Mouse (Mus musculus) CH12.LX (cell line): ENCODE results near the gene Rnf144b. TPM values are rescaled to one million over a fixed set of nuclear protein-coding genes. Genes with fewer than 3 reads are reported as not detected.

Experiments
- DNase-seq: peaks from one replicate; pipeline ENCODE4 v3.0.0-alpha.2; 2013; ENCODE audit errors: extremely low read depth
- H3K27ac ChIP-seq: 2 replicates; pipeline ENCODE4 v1.5.1; 2012; ENCODE audit warnings: low read depth, mild to moderate bottlenecking, control low read depth, moderate library complexity; ENCODE audit not compliant: insufficient read depth
- H3K27me3 ChIP-seq: replicated peaks from 2 replicates; pipeline ENCODE3; 2012; ENCODE audit warnings: inconsistent platforms
- H3K36me3 ChIP-seq, 2 experiments: replicated peaks in 1 of 2; 2 replicates each; pipeline versions ENCODE3 to v1.6.1; 2012; ENCODE audit warnings: inconsistent platforms in 1 of 2, low read length in 1 of 2, mild to moderate bottlenecking in 1 of 2, mixed read lengths in 1 of 2, moderate library complexity in 1 of 2; ENCODE audit not compliant: control insufficient read depth in 1 of 2, insufficient read depth in 1 of 2
- H3K4me1 ChIP-seq, 2 experiments: 2 replicates each; pipeline ENCODE4 v1.6.1; 2012; ENCODE audit warnings: inconsistent platforms in 1 of 2, moderate library complexity in 1 of 2; ENCODE audit not compliant: insufficient read depth in 2 of 2, control insufficient read depth in 1 of 2
- H3K4me2 ChIP-seq: 2 replicates; pipeline ENCODE4 v1.6.1; 2012; ENCODE audit warnings: low read depth, mild to moderate bottlenecking, control low read depth; ENCODE audit not compliant: poor library complexity, insufficient read depth, severe bottlenecking
- H3K4me3 ChIP-seq, 3 experiments: fragments of 150-350 bp in 1 of 3; sonication (generic) in 1 of 3; replicated peaks in 1 of 3; 2 replicates each; pipeline versions ENCODE3 to v1.5.1; 2011 to 2012; ENCODE audit warnings: low read depth in 2 of 3, low read length in 2 of 3, mild to moderate bottlenecking in 2 of 3, moderate library complexity in 2 of 3, control low read depth in 1 of 3, improper control_type of control experiment in 1 of 3, inconsistent platforms in 1 of 3, mixed read lengths in 1 of 3; ENCODE audit not compliant: poor library complexity in 1 of 3
- H3K79me2 ChIP-seq: replicated peaks from 2 replicates; pipeline ENCODE4 v1.6.1; 2012; ENCODE audit warnings: mild to moderate bottlenecking, moderate library complexity; ENCODE audit not compliant: control insufficient read depth, poor library complexity, insufficient read depth, severe bottlenecking; ENCODE audit errors: extremely low read depth
- H3K9ac ChIP-seq: 2 replicates; pipeline ENCODE4 v1.6.1; 2012; ENCODE audit warnings: low read depth, mild to moderate bottlenecking, control low read depth, moderate library complexity; ENCODE audit not compliant: insufficient read depth
- H3K9me3 ChIP-seq: replicated peaks from 2 replicates; pipeline ENCODE3; 2012; ENCODE audit warnings: low read length, inconsistent platforms, mixed read lengths
- CHD1 ChIP-seq: IDR thresholded peaks from 2 replicates; pipeline ENCODE4 v1.6.1; 2012; ENCODE audit warnings: low read depth, low read length, improper control_type of control experiment, inconsistent platforms
- CTCF ChIP-seq, 2 experiments: IDR thresholded peaks in 1 of 2; conservative IDR thresholded peaks in 1 of 2; 2 replicates each; pipeline ENCODE4 v1.5.1; 2011 to 2012; ENCODE audit warnings: low read depth in 2 of 2, low read length in 2 of 2, improper control_type of control experiment in 1 of 2, inconsistent platforms in 1 of 2, mild to moderate bottlenecking in 1 of 2, moderate library complexity in 1 of 2
- E2F4 ChIP-seq: IDR thresholded peaks from 2 replicates; pipeline ENCODE4 v1.6.1; 2011; ENCODE audit warnings: low read depth, low read length, improper control_type of control experiment; ENCODE audit not compliant: insufficient replicate concordance
- ELF1 ChIP-seq: IDR thresholded peaks from 2 replicates; pipeline ENCODE4 v1.6.1; 2014; ENCODE audit warnings: low read depth, mild to moderate bottlenecking, inconsistent platforms, low read length, improper control_type of control experiment
- EP300 ChIP-seq: IDR thresholded peaks from 2 replicates; pipeline ENCODE4 v1.6.1; 2011; ENCODE audit warnings: low read length, improper control_type of control experiment
- HCFC1 ChIP-seq: IDR thresholded peaks from 2 replicates; pipeline ENCODE4 v1.6.1; 2012; ENCODE audit warnings: low read depth, mild to moderate bottlenecking, inconsistent platforms, low read length, improper control_type of control experiment
- JUN ChIP-seq: IDR thresholded peaks from 2 replicates; pipeline ENCODE4 v1.6.1; 2011; ENCODE audit warnings: low read depth, mild to moderate bottlenecking, low read length, improper control_type of control experiment, moderate library complexity; ENCODE audit not compliant: insufficient read depth
- JUND ChIP-seq: conservative IDR thresholded peaks from 2 replicates; pipeline ENCODE4 v1.6.1; 2011; ENCODE audit warnings: low read depth, low read length, improper control_type of control experiment
- KAT2A ChIP-seq: IDR thresholded peaks from 2 replicates; pipeline ENCODE4 v1.6.1; 2012; ENCODE audit warnings: low read length, improper control_type of control experiment, inconsistent platforms; ENCODE audit not compliant: insufficient replicate concordance
- MAFK ChIP-seq: IDR thresholded peaks from 2 replicates; pipeline ENCODE4 v1.6.1; 2011; ENCODE audit warnings: low read length, improper control_type of control experiment; ENCODE audit not compliant: insufficient replicate concordance
- MAX ChIP-seq: IDR thresholded peaks from 2 replicates; pipeline ENCODE4 v1.6.1; 2011; ENCODE audit warnings: low read length, improper control_type of control experiment
- MXI1 ChIP-seq: IDR thresholded peaks from 2 replicates; pipeline ENCODE4 v1.6.1; 2011; ENCODE audit warnings: mild to moderate bottlenecking, low read depth, low read length, improper control_type of control experiment
- NELFE ChIP-seq: IDR thresholded peaks from 2 replicates; pipeline ENCODE4 v1.6.1; 2011; ENCODE audit warnings: low read depth, low read length, improper control_type of control experiment
- NRF1 ChIP-seq: IDR thresholded peaks from 2 replicates; pipeline ENCODE4 v1.6.1; 2014; ENCODE audit warnings: low read depth, mild to moderate bottlenecking, inconsistent platforms, low read length, improper control_type of control experiment, moderate library complexity
- SIN3A ChIP-seq: IDR thresholded peaks from 2 replicates; pipeline ENCODE4 v1.6.1; 2012; ENCODE audit warnings: low read length, improper control_type of control experiment, inconsistent platforms
- TCF12 ChIP-seq: IDR thresholded peaks from 2 replicates; pipeline ENCODE4 v1.6.1; 2014; ENCODE audit warnings: low read depth, mild to moderate bottlenecking, inconsistent platforms, low read length, improper control_type of control experiment
- UBTF ChIP-seq: IDR thresholded peaks from 2 replicates; pipeline ENCODE4 v1.6.1; 2012; ENCODE audit warnings: low read depth, mild to moderate bottlenecking, inconsistent platforms, low read length, improper control_type of control experiment, moderate library complexity
- USF1 ChIP-seq: IDR thresholded peaks from 2 replicates; pipeline ENCODE4 v1.6.1; 2014; ENCODE audit warnings: low read depth, mild to moderate bottlenecking, inconsistent platforms, low read length, improper control_type of control experiment
- ZC3H11A ChIP-seq: IDR thresholded peaks from 2 replicates; pipeline ENCODE4 v1.6.1; 2012; ENCODE audit warnings: low read depth, mild to moderate bottlenecking, inconsistent platforms, low read length, improper control_type of control experiment
- ZKSCAN1 ChIP-seq: IDR thresholded peaks from 2 replicates; pipeline ENCODE4 v1.6.1; 2012; ENCODE audit warnings: low read depth, inconsistent platforms, low read length, improper control_type of control experiment, borderline replicate concordance
- ZNF384 ChIP-seq: IDR thresholded peaks from 2 replicates; pipeline ENCODE4 v1.6.1; 2012; ENCODE audit warnings: low read depth, low read length, improper control_type of control experiment, inconsistent platforms
- dilution Hi-C: fragments of 300-500 bp; cut with MboI; formaldehyde crosslinking; loops from 2 replicates; pipeline ENCODE4 v1.14.3; 2020; ENCODE audit warnings: low sequenced_read_pairs; ENCODE audit not compliant: extremely low pct_unique_long_range_greater_than_20kb, extremely low pct_ligation_motif_present
- in situ Hi-C: fragments of 300-500 bp; cut with MboI; formaldehyde crosslinking; loops from 3 replicates; pipeline ENCODE4 v1.14.3; 2019; ENCODE audit warnings: low sequenced_read_pairs, low pct_ligation_motif_present, low pct_unique_long_range_greater_than_20kb, mixed read lengths
- polyA plus RNA-seq: library from polyadenylated mRNA; unstranded; fragments of >175 nt; gene quantifications from 2 replicates; pipeline ENCODE4 v1.2.1, GENCODE M21; 2012; ENCODE audit warnings: low read depth; ENCODE audit not compliant: insufficient read length
- total RNA-seq, 2 experiments: library from RNA; depleted of rRNA; stranded (reverse); fragments of 300-350 nt in 1 of 2; fragments of >200 nt in 1 of 2; gene quantifications; 2 replicates each; pipeline ENCODE4 v1.2.3; 2012 to 2014

The Rnf144b gene
- total and polyA plus RNA-seq, 3 experiments = not detected

GRCm38 (mm10) chr13:47146388-47146787, 23.9 kb downstream of the Rnf144b start:
- no peaks in the 10 kb centered on the region for H3K36me3 ChIP-seq
- no peak for DNase-seq
- no peak overlapping the region for H3K9ac ChIP-seq
- peaks cover 0 to 7% of the 10 kb centered on the region in 2 experiments; a peak in 1 of 4 replicates for H3K4me1 ChIP-seq
- no peak overlapping the region for H3K4me2 ChIP-seq
- no peak overlapping the region for H3K4me3 ChIP-seq
- in situ Hi-C loops = loop anchor here (10.0 to 25.0 kb wide), 2 partner anchors 138 to 1316 kb away; no protein-coding TSS in a partner anchor
- no peaks in the 10 kb centered on the region for H3K79me2 ChIP-seq
- no peak for TF ChIP-seq NELFE
- no peak for TF ChIP-seq MXI1
- no peak for TF ChIP-seq ZKSCAN1
- no peak for TF ChIP-seq MAFK
- TF ChIP-seq MAX = no peak
- no peaks in the 10 kb centered on the region for H3K9me3 ChIP-seq
- dilution Hi-C loops = no loop called here
- H3K27me3 ChIP-seq = no peaks in the 10 kb centered on the region
- no peak overlapping the region for H3K27ac ChIP-seq

- H3K27ac ChIP-seq = no peak overlapping the region
- dilution Hi-C loops = no loop called here
- no peak overlapping the region for H3K9ac ChIP-seq
- DNase-seq = no peak
- H3K79me2 ChIP-seq = no peaks in the 10 kb centered on the region
- no peaks in the 10 kb centered on the region for H3K27me3 ChIP-seq
- H3K36me3 ChIP-seq = no peaks in the 10 kb centered on the region
- in situ Hi-C loops = loop anchor here (10.0 to 25.0 kb wide), 2 partner anchors 136 to 1314 kb away; no protein-coding TSS in a partner anchor
- peaks cover 0 to 7% of the 10 kb centered on the region in 2 experiments; a peak in 1 of 4 replicates for H3K4me1 ChIP-seq
- no peaks in the 10 kb centered on the region for H3K9me3 ChIP-seq
- no peak for TF ChIP-seq KAT2A
- TF ChIP-seq ZC3H11A = no peak
- no peak for TF ChIP-seq NRF1
- TF ChIP-seq HCFC1 = no peak
- no peak for TF ChIP-seq JUND
- TF ChIP-seq MAX = no peak
- no peak for TF ChIP-seq E2F4
- TF ChIP-seq SIN3A = no peak
- TF ChIP-seq MAFK = no peak
- no peak overlapping the region for H3K4me3 ChIP-seq
- H3K4me2 ChIP-seq = no peak overlapping the region
Observed at GRCm38 (mm10) chr13:47148573-47148972, 26.1 kb downstream of the Rnf144b start.

- no peak for DNase-seq
- Histone ChIP-seq H3K4me1 (peaks cover 0 to 7% of the 10 kb centered on the region in 2 experiments; a peak in 1 of 4 replicates), H3K4me2 (no peak overlapping the region)
- TF ChIP-seq ZNF384 (no peak), JUN (no peak), ZC3H11A (no peak), ELF1 (no peak), CHD1 (no peak), EP300 (no peak), TCF12 (no peak), E2F4 (no peak), CTCF (conservative IDR thresholded peaks at IDR 0.05 in 1 of 2, IDR thresholded peaks at IDR 0.05 in 1 of 2; ENCODE audit: low read depth in 2 of 2, low read length in 2 of 2) (no peak), MXI1 (no peak), UBTF (no peak), JUND (no peak), USF1 (no peak)
- TF ChIP-seq, all 38 proteins: peak for 0
- no peak overlapping the region for H3K27ac ChIP-seq
- no peaks in the 10 kb centered on the region for H3K36me3 ChIP-seq
- in situ Hi-C loops (loop anchor here (10.0 to 25.0 kb wide), 2 partner anchors 135 to 1312 kb away; no protein-coding TSS in a partner anchor), dilution Hi-C loops (no loop called here)
- H3K4me3 ChIP-seq = no peak overlapping the region
- no peaks in the 10 kb centered on the region for H3K27me3 ChIP-seq
- H3K79me2 ChIP-seq = no peaks in the 10 kb centered on the region
- no peak overlapping the region for H3K9ac ChIP-seq
- no peaks in the 10 kb centered on the region for H3K9me3 ChIP-seq
Observed at GRCm38 (mm10) chr13:47149993-47150392, 27.5 kb downstream of the Rnf144b start.
